Mouse (Mus musculus): ENCODE data around the gene Prune2.

GRCm38 (mm10) chr19:17268669-17269068 lies 312.8 kb downstream of the Prune2 start:
- no peak for TF ChIP-seq CTCF (IDR thresholded peaks at IDR 0.05; ENCODE audit: low read depth, low read length)
- no peak for TF ChIP-seq POLR2A (IDR thresholded peaks at IDR 0.05; ENCODE audit: insufficient read depth, low read length)
